Mouse (Mus musculus): ENCODE measurements at regions not wholly inside any gene's neighbourhood (a gene's known extent, or its start where the extent isn't known, plus 50 kb on each side); places are given as distances from the start of the nearest gene placed in this dataset.
A peak's percentile ranks its signal among the peaks of the same experiment; 100 is the strongest.

- Histone ChIP-seq H3K9ac (no peak overlapping the region), H3K4me1 (ENCODE audit: insufficient read depth) (no peaks in the 10 kb centered on the region), H3K4me3 (ENCODE audit: low read depth, low read length) (no peak overlapping the region), H3K4me2 (no peak overlapping the region), H3K9me3 (ENCODE audit: low read depth, low read length) (no peaks in the 10 kb centered on the region), H3K27me3 (ENCODE audit: insufficient read depth, low read length) (no peaks in the 10 kb centered on the region), H3K36me3 (ENCODE audit: insufficient read depth) (no peaks in the 10 kb centered on the region), H3K27ac (ENCODE audit: low read depth) (no peak overlapping the region)
- DNase-seq (no peak), ATAC-seq (ENCODE audit: insufficient read depth) (no peak)
- 90% methylated on average over 7 of the region's 7 CpGs for WGBS
- no peak for TF ChIP-seq CTCF (IDR thresholded peaks at IDR 0.05; ENCODE audit: low read depth)
Observed at GRCm38 (mm10) chr6:52095575-52095974, 62.5 kb downstream of the Hoxa1 start.

- no peak overlapping the region for H3K27ac ChIP-seq (ENCODE audit: low read depth)
- no peaks in the 10 kb centered on the region for H3K27me3 ChIP-seq (ENCODE audit: insufficient read depth, low read length)
- H3K4me2 ChIP-seq, result no peak overlapping the region
- H3K4me1 ChIP-seq (ENCODE audit: insufficient read depth), result no peaks in the 10 kb centered on the region
- no peak overlapping the region for H3K4me3 ChIP-seq (ENCODE audit: low read depth, low read length)
- no peaks in the 10 kb centered on the region for H3K9me3 ChIP-seq (ENCODE audit: low read depth, low read length)
- no peak for TF ChIP-seq CTCF (IDR thresholded peaks at IDR 0.05; ENCODE audit: low read depth)
- DNase-seq, result no peak
- ATAC-seq (ENCODE audit: insufficient read depth), result no peak
- no peak overlapping the region for H3K9ac ChIP-seq
- H3K36me3 ChIP-seq (ENCODE audit: insufficient read depth), result no peaks in the 10 kb centered on the region
- WGBS, result 19% methylated on average over 5 of the region's 5 CpGs
Observed at GRCm38 (mm10) chr6:52091445-52091844, 66.7 kb downstream of the Hoxa1 start.

GRCm38 (mm10) chr6:52085932-52086643 lies 72.0 kb downstream of the Hoxa1 start:
- Histone ChIP-seq H3K27ac (ENCODE audit: low read depth) (peak overlapping the region; percentile 31), H3K9me3 (ENCODE audit: low read depth, low read length) (no peaks in the 10 kb centered on the region), H3K4me2 (peak overlapping the region; percentile 40; the same call in 1 of the 2 replicates), H3K4me1 (ENCODE audit: insufficient read depth) (peaks cover 3% of the 10 kb centered on the region; the same call in 1 of the 2 replicates), H3K27me3 (ENCODE audit: insufficient read depth, low read length) (no peaks in the 10 kb centered on the region), H3K4me3 (ENCODE audit: low read depth, low read length) (no peak overlapping the region), H3K36me3 (ENCODE audit: insufficient read depth) (no peaks in the 10 kb centered on the region), H3K9ac (no peak overlapping the region)
- ATAC-seq (ENCODE audit: insufficient read depth) (peak; percentile 92), DNase-seq (peak; percentile 92)
- peak; percentile 40; the same call in 1 of the 2 replicates for TF ChIP-seq CTCF (IDR thresholded peaks at IDR 0.05; ENCODE audit: low read depth)
- WGBS, result 22% methylated on average over 17 of the region's 17 CpGs

GRCm38 (mm10) chr6:52084622-52085021 lies 72.3 kb upstream of the Skap2 start:
- Histone ChIP-seq H3K4me1 (ENCODE audit: insufficient read depth) (peaks cover 5% of the 10 kb centered on the region; the same call in 1 of the 2 replicates), H3K27ac (ENCODE audit: low read depth) (no peak overlapping the region)

GRCm38 (mm10) chr6:52079501-52079900 lies 67.2 kb upstream of the Skap2 start:
- Histone ChIP-seq H3K36me3 (ENCODE audit: insufficient read depth) (no peaks in the 10 kb centered on the region), H3K27me3 (ENCODE audit: insufficient read depth, low read length) (no peaks in the 10 kb centered on the region), H3K9me3 (ENCODE audit: low read depth, low read length) (no peaks in the 10 kb centered on the region), H3K9ac (no peak overlapping the region), H3K4me3 (ENCODE audit: low read depth, low read length) (no peak overlapping the region), H3K27ac (ENCODE audit: low read depth) (no peak overlapping the region), H3K4me1 (ENCODE audit: insufficient read depth) (0 out of 2 replicates have a peak, but pooled peaks cover 10% of the 10 kb centered on the region), H3K4me2 (peak overlapping the region; percentile 27; the same call in 1 of the 2 replicates)
- DNase-seq (peak; percentile 41), ATAC-seq (ENCODE audit: insufficient read depth) (no peak)
- no peak for TF ChIP-seq CTCF (IDR thresholded peaks at IDR 0.05; ENCODE audit: low read depth)
- WGBS, result 13% methylated on average over 7 of the region's 7 CpGs

More at GRCm38 (mm10) chr6:52084622-52085021, 72.3 kb upstream of the Skap2 start:
- DNase-seq, result no peak
- no peaks in the 10 kb centered on the region for H3K36me3 ChIP-seq (ENCODE audit: insufficient read depth)
- H3K4me3 ChIP-seq (ENCODE audit: low read depth, low read length), result no peak overlapping the region
- no peak for TF ChIP-seq CTCF (IDR thresholded peaks at IDR 0.05; ENCODE audit: low read depth)
- WGBS, result 76% methylated on average over 2 of the region's 2 CpGs
- H3K4me2 ChIP-seq, result no peak overlapping the region
- H3K27me3 ChIP-seq (ENCODE audit: insufficient read depth, low read length), result no peaks in the 10 kb centered on the region
- no peak overlapping the region for H3K9ac ChIP-seq
- no peak for ATAC-seq (ENCODE audit: insufficient read depth)
- no peaks in the 10 kb centered on the region for H3K9me3 ChIP-seq (ENCODE audit: low read depth, low read length)

- WGBS, result 37% methylated on average over 12 of the region's 12 CpGs
- Histone ChIP-seq H3K4me3 (ENCODE audit: low read depth, low read length) (no peak overlapping the region), H3K36me3 (ENCODE audit: insufficient read depth) (no peaks in the 10 kb centered on the region), H3K4me1 (ENCODE audit: insufficient read depth) (0 out of 2 replicates have a peak, but pooled peaks cover 10% of the 10 kb centered on the region), H3K9me3 (ENCODE audit: low read depth, low read length) (no peaks in the 10 kb centered on the region), H3K27ac (ENCODE audit: low read depth) (no peak overlapping the region), H3K9ac (no peak overlapping the region), H3K4me2 (peak overlapping the region; percentile 19), H3K27me3 (ENCODE audit: insufficient read depth, low read length) (no peaks in the 10 kb centered on the region)
- no peak for TF ChIP-seq CTCF (IDR thresholded peaks at IDR 0.05; ENCODE audit: low read depth)
- ATAC-seq (ENCODE audit: insufficient read depth), result no peak
- peak; percentile 37 for DNase-seq
Observed at GRCm38 (mm10) chr6:52078530-52079340, 66.4 kb upstream of the Skap2 start.

Data from lung, embryonic 14.5 days (tissue).